Mouse (Mus musculus): ENCODE measurements around the gene Gm12185. TPM values are rescaled to one million over a fixed set of nuclear protein-coding genes. Genes with fewer than 3 reads are reported as not detected.

The Gm12185 gene
- polyA plus RNA-seq, 1 experiment from 2014 or later: not detected

GRCm38 (mm10) chr11:48872695-48873300 lies 119.2 kb downstream of the Gm12185 start:
- Histone ChIP-seq H3K9me3 (ENCODE audit: low read length) (no peaks in the 10 kb centered on the region), H3K4me2 (ENCODE audit: low read depth, low read length) (peak overlapping the region; percentile 72), H3K4me3 (ENCODE audit: low read depth, low read length) (peak overlapping the region; percentile 71), H3K27ac (ENCODE audit: low read depth) (peak overlapping the region; percentile 92), H3K4me1 (ENCODE audit: insufficient read depth) (peaks cover 35% of the 10 kb centered on the region), H3K36me3 (replicated peaks; ENCODE audit: insufficient read depth, low read length) (peaks cover 4% of the 10 kb centered on the region; the same call in 1 of the 2 replicates), H3K9ac (replicated peaks) (peak overlapping the region; percentile 79), H3K27me3 (ENCODE audit: insufficient read depth, low read length) (no peaks in the 10 kb centered on the region)
- 49% methylated on average over 7 of the region's 7 CpGs for WGBS (ENCODE audit: insufficient replicate concordance)
- TF ChIP-seq CTCF (IDR thresholded peaks at IDR 0.05; ENCODE audit: low read depth): no peak
- no peak for TF ChIP-seq EP300 (IDR thresholded peaks at IDR 0.05; ENCODE audit: low read depth)
- ATAC-seq (peak; percentile 10; the same call in 1 of the 2 replicates), DNase-seq (peak; percentile 33)

- H3K9ac ChIP-seq (replicated peaks): peak overlapping the region; percentile 79
- ATAC-seq: peak; percentile 26
- no peaks in the 10 kb centered on the region for H3K27me3 ChIP-seq (ENCODE audit: insufficient read depth, low read length)
- WGBS (ENCODE audit: insufficient replicate concordance): 2% methylated on average over 17 of the region's 17 CpGs
- peaks cover 35% of the 10 kb centered on the region for H3K4me1 ChIP-seq (ENCODE audit: insufficient read depth)
- peak overlapping the region; percentile 72 for H3K4me2 ChIP-seq (ENCODE audit: low read depth, low read length)
- DNase-seq: peak; percentile 61
- TF ChIP-seq CTCF (IDR thresholded peaks at IDR 0.05; ENCODE audit: low read depth) (no peak), EP300 (IDR thresholded peaks at IDR 0.05; ENCODE audit: low read depth) (0 out of 2 replicates have a peak, but pooled peaks have one; percentile 20)
- H3K4me3 ChIP-seq (ENCODE audit: low read depth, low read length): peak overlapping the region; percentile 71
- H3K27ac ChIP-seq (ENCODE audit: low read depth): peak overlapping the region; percentile 92
- H3K36me3 ChIP-seq (replicated peaks; ENCODE audit: insufficient read depth, low read length): peaks cover 12% of the 10 kb centered on the region
- H3K9me3 ChIP-seq (ENCODE audit: low read length): no peaks in the 10 kb centered on the region
Measured at GRCm38 (mm10) chr11:48871817-48872541, 120.0 kb downstream of the Gm12185 start.

DNA sequence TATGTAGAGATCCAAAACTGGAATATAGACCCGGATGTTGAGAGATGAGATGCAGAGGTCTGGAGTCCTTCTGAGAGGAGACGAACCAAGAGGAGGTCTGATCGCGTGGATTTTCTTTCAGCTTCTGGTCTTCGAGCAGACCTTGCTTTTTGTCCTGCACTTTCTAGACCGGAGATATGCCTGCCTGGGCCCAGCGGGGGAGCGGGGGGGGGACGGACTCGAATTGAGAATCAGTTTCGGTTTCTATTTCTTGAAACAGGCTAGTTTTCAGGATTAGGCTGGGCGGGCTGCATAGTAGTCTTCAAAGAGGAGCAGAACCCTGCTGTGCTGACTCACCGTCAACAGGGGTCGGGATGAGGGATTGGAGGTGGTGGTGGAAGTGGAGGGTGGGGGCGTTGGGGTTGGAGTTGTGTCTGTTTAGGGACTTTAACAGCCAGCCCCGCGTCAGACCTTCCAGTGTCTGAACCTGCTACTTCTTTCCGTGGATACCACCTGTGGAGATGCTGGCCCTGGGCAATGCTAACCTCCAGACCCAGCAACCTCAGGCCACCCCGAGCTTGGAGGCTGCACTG lies 120.7 kb downstream of the Gm12185 start, which contains the start of gene Irgm1:
TSS of gene Irgm1 (minus strand) at position 483 of the 572 bp plus-strand sequence.
- peak; percentile 67 for ATAC-seq
- Histone ChIP-seq H3K36me3 (replicated peaks; ENCODE audit: insufficient read depth, low read length) (peaks cover 19% of the 10 kb centered on the region), H3K27ac (ENCODE audit: low read depth) (peak within 1 kb of the TSS; percentile 92), H3K4me3 (ENCODE audit: low read depth, low read length) (peak within 1 kb of the TSS; percentile 71), H3K9me3 (ENCODE audit: low read length) (no peaks in the 10 kb centered on the region), H3K4me2 (ENCODE audit: low read depth, low read length) (peak within 1 kb of the TSS; percentile 72), H3K9ac (replicated peaks) (peak within 1 kb of the TSS; percentile 79), H3K4me1 (ENCODE audit: insufficient read depth) (peaks cover 35% of the 10 kb centered on the region), H3K27me3 (ENCODE audit: insufficient read depth, low read length) (no peaks in the 10 kb centered on the region)
- TF ChIP-seq CTCF (IDR thresholded peaks at IDR 0.05; ENCODE audit: low read depth): peak; percentile 43
- peak; percentile 74 for TF ChIP-seq EP300 (IDR thresholded peaks at IDR 0.05; ENCODE audit: low read depth)
- DNase-seq: peak; percentile 91
- WGBS (ENCODE audit: insufficient replicate concordance): under 1% methylated on average over 19 of the region's 19 CpGs

- DNase-seq (peak; percentile 38), ATAC-seq (peak; percentile 8; the same call in 1 of the 2 replicates)
- Histone ChIP-seq H3K9ac (replicated peaks) (peak overlapping the region; percentile 79), H3K36me3 (replicated peaks; ENCODE audit: insufficient read depth, low read length) (peaks cover 24% of the 10 kb centered on the region), H3K27ac (ENCODE audit: low read depth) (peak overlapping the region; percentile 92), H3K9me3 (ENCODE audit: low read length) (no peaks in the 10 kb centered on the region), H3K4me1 (ENCODE audit: insufficient read depth) (peaks cover 35% of the 10 kb centered on the region), H3K4me3 (ENCODE audit: low read depth, low read length) (peak overlapping the region; percentile 71), H3K27me3 (ENCODE audit: insufficient read depth, low read length) (no peaks in the 10 kb centered on the region), H3K4me2 (ENCODE audit: low read depth, low read length) (peak overlapping the region; percentile 72)
- no peak for TF ChIP-seq EP300 (IDR thresholded peaks at IDR 0.05; ENCODE audit: low read depth)
- TF ChIP-seq CTCF (IDR thresholded peaks at IDR 0.05; ENCODE audit: low read depth): no peak
- WGBS (ENCODE audit: insufficient replicate concordance): 9% methylated on average over 7 of the region's 7 CpGs
Measured at GRCm38 (mm10) chr11:48870781-48871180, 121.2 kb downstream of the Gm12185 start.

DNA sequence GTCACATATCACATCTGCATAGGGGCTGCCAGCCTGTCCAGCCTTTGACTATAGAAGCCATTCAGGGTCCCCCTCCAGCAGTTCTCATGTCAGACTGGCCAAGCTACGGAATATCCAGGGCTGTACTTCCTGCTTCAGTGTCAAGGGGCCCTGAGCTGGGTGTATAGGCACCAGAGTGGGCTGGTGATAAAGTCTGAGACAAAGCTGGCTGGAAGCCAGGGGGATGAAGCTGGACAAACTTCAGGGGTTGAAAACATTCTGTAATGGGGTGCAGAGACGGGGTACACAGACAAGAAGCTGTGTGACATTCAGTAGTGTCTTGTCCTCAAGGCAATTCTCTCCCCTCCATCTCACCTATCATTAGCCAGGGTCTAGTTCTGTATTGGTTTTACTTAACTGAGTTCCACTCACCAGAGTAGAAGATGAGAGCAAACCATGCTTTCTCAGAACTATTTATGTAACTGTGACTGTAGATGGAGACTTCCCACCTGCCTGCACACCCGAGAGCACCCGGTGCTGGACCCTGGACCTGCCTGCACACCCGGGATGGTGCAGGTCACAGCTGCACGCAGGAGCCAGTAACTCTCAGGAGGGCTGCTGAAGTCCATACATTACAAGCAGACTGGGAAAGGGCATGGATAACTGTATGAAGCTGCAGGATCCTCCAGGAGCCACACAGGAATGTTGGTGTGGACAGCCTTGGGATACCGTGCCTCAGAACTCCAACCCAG lies 122.5 kb downstream of the Gm12185 start:
- peak overlapping the region; percentile 71 for H3K4me3 ChIP-seq (ENCODE audit: low read depth, low read length)
- 8% methylated on average over 7 of the region's 7 CpGs for WGBS (ENCODE audit: insufficient replicate concordance)
- no peaks in the 10 kb centered on the region for H3K27me3 ChIP-seq (ENCODE audit: insufficient read depth, low read length)
- H3K36me3 ChIP-seq (replicated peaks; ENCODE audit: insufficient read depth, low read length): peaks cover 35% of the 10 kb centered on the region
- no peak for ATAC-seq
- peak overlapping the region; percentile 79 for H3K9ac ChIP-seq (replicated peaks)
- TF ChIP-seq CTCF (IDR thresholded peaks at IDR 0.05; ENCODE audit: low read depth) (no peak), EP300 (IDR thresholded peaks at IDR 0.05; ENCODE audit: low read depth) (no peak)
- H3K9me3 ChIP-seq (ENCODE audit: low read length): no peaks in the 10 kb centered on the region
- DNase-seq: peak; percentile 52
- peak overlapping the region; percentile 92 for H3K27ac ChIP-seq (ENCODE audit: low read depth)
- peak overlapping the region; percentile 72 for H3K4me2 ChIP-seq (ENCODE audit: low read depth, low read length)
- peaks cover 31% of the 10 kb centered on the region for H3K4me1 ChIP-seq (ENCODE audit: insufficient read depth)

Measured in liver, postnatal 0 days (tissue).